Mouse (Mus musculus): ENCODE data around the gene Dffb. TPM values are rescaled to one million over a fixed set of nuclear protein-coding genes. Genes with fewer than 3 reads are reported as not detected.
"Not testable (repeated sequence)": the region's sequence is repeated elsewhere in the genome, so short reads cannot be mapped to it uniquely, and the experiment has no call there.

Gene Dffb
- total and polyA plus RNA-seq, 2 experiments from 2014 or later = 9.7 to 20.8 TPM

DNA sequence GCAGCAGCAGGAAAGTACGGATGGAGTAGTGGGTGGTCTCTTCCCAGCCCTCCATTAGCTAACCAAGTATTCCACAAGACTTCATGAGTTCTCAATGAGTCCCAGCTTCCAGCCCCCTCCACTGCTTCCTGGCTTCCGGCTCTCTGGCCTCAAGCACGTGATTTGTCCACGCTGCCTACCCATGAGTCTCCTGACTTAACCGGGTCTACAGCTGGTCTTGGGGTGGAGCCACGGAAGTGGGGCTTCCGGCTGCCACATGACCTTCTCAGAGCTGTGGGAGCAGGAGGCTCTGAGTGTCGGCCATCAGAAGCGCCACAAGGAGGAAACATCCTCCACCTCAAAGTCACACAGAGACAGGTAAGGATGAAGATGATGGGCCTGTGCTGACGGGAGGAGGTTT, 45.5 kb downstream of the Dffb start:
- no peaks in the 10 kb centered on the region for H3K4me1 ChIP-seq (ENCODE audit: insufficient read depth, low read length)
- no peak for TF ChIP-seq CTCF (IDR thresholded peaks at IDR 0.05)
- ATAC-seq (ENCODE audit: low FRiP score) = no peak
- no peak overlapping the region for H3K9ac ChIP-seq (replicated peaks; ENCODE audit: low read length, poor library complexity, severe bottlenecking)
- H3K27me3 ChIP-seq (ENCODE audit: insufficient read depth, low read length) = no peaks in the 10 kb centered on the region; the same call in 1 of the 2 replicates
- DNase-seq (ENCODE audit: low spot score) = no peak
- no peak overlapping the region for H3K4me2 ChIP-seq (ENCODE audit: low read depth, low read length, poor library complexity, severe bottlenecking)
- H3K27ac ChIP-seq (ENCODE audit: low read depth, low read length) = no peak overlapping the region
- no peaks in the 10 kb centered on the region for H3K36me3 ChIP-seq (ENCODE audit: insufficient read depth, low read length)
- no peaks in the 10 kb centered on the region for H3K9me3 ChIP-seq (ENCODE audit: low read length)
- WGBS = 67% methylated on average over 10 of the region's 10 CpGs
- no peak overlapping the region for H3K4me3 ChIP-seq (ENCODE audit: low read depth, low read length)

- DNase-seq (ENCODE audit: low spot score) (no peak), ATAC-seq (ENCODE audit: low FRiP score) (no peak)
- Histone ChIP-seq H3K4me1 (ENCODE audit: insufficient read depth, low read length) (no peaks in the 10 kb centered on the region), H3K36me3 (ENCODE audit: insufficient read depth, low read length) (no peaks in the 10 kb centered on the region), H3K9me3 (ENCODE audit: low read length) (no peaks in the 10 kb centered on the region), H3K4me3 (ENCODE audit: low read depth, low read length) (no peak overlapping the region), H3K9ac (replicated peaks; ENCODE audit: low read length, poor library complexity, severe bottlenecking) (no peak overlapping the region), H3K27ac (ENCODE audit: low read depth, low read length) (no peak overlapping the region), H3K4me2 (ENCODE audit: low read depth, low read length, poor library complexity, severe bottlenecking) (no peak overlapping the region), H3K27me3 (ENCODE audit: insufficient read depth, low read length) (no peaks in the 10 kb centered on the region; the same call in 1 of the 2 replicates)
- TF ChIP-seq CTCF (IDR thresholded peaks at IDR 0.05) = no peak
- WGBS = 31% methylated on average over 11 of the region's 11 CpGs
Measured at GRCm38 (mm10) chr4:153928772-153929299, 46.1 kb downstream of the Dffb start.

DNA sequence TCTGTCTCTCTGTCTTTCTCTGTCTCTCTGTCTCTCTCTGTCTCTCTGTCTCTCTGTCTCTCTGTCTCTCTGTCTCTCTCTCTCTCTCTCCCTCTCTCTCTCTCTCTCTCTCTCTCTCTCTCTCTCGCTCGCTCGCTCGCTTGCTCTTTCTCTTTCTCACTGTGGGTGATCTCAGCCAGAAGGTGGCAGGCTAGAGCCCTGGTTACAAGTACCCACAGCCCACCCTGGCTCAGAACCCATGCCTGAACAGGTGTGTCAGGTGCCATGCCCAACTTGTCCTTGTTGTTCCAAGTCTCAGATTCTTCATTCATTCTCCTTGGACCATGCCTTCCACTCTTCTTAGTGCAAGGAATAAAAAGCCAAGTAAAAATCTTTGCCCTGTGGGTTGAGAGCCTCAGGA, 52.8 kb downstream of the Dffb start:
- TF ChIP-seq CTCF (IDR thresholded peaks at IDR 0.05) = peak; percentile 34
- WGBS = 47% methylated on average over 4 of the region's 4 CpGs

DNA sequence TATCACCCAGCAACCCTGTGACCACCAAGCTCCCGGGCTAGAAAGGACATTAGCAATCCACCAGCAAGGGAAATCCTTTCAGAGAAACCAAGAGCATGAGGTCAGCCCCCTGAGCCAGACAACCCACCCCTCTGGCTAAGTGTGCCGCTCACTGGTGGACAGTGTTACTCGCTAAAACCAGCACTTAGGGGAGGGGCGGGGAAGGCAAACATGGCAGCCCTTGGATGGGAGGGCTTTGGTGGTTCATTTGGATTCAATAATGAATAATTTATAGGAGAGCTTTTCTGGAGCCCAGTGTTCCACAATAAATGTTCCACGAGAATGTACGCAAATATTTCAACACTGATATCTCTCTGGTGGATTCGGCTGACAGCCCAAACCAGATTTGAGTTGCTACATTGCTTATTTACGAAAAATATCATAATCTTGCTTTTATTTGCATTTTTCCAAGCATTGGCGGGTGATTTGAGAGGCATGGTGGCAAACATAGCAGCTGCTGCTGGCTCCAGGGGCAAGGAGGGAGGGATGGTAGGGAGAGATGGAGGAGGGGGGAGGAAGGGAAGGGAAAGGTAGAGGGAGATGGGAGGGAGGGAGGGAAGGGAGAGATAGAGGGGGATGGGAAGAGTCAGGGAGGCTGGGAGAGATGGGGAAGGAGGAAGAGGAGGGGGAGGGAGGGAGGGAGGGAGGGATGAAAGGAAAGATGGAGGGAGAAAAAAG, 54.3 kb downstream of the Dffb start:
- H3K9me3 ChIP-seq (ENCODE audit: low read length) = no peaks in the 10 kb centered on the region
- TF ChIP-seq CTCF (IDR thresholded peaks at IDR 0.05) = no peak
- WGBS = 29% methylated on average over 9 of the region's 9 CpGs
- ATAC-seq (ENCODE audit: low FRiP score) (peak; percentile 44; the same call in 1 of the 2 replicates), DNase-seq (ENCODE audit: low spot score) (no peak)
- H3K9ac ChIP-seq (replicated peaks; ENCODE audit: low read length, poor library complexity, severe bottlenecking) = no peak overlapping the region
- H3K4me1 ChIP-seq (ENCODE audit: insufficient read depth, low read length) = peaks cover 7% of the 10 kb centered on the region; the same call in 1 of the 2 replicates
- peak overlapping the region; percentile 32; the same call in 1 of the 2 replicates for H3K27ac ChIP-seq (ENCODE audit: low read depth, low read length)
- no peaks in the 10 kb centered on the region; the same call in 1 of the 2 replicates for H3K27me3 ChIP-seq (ENCODE audit: insufficient read depth, low read length)
- H3K4me2 ChIP-seq (ENCODE audit: low read depth, low read length, poor library complexity, severe bottlenecking) = no peak overlapping the region
- no peak overlapping the region for H3K4me3 ChIP-seq (ENCODE audit: low read depth, low read length)
- no peaks in the 10 kb centered on the region for H3K36me3 ChIP-seq (ENCODE audit: insufficient read depth, low read length)

More for the DNA sequence above, 52.8 kb downstream of the Dffb start:
- not testable (repeated sequence) for H3K27me3 ChIP-seq (ENCODE audit: insufficient read depth, low read length); ATAC-seq (ENCODE audit: low FRiP score); H3K27ac ChIP-seq (ENCODE audit: low read depth, low read length); H3K4me3 ChIP-seq (ENCODE audit: low read depth, low read length); DNase-seq (ENCODE audit: low spot score); H3K36me3 ChIP-seq (ENCODE audit: insufficient read depth, low read length); H3K4me2 ChIP-seq (ENCODE audit: low read depth, low read length, poor library complexity, severe bottlenecking); H3K9me3 ChIP-seq (ENCODE audit: low read length); H3K9ac ChIP-seq (replicated peaks; ENCODE audit: low read length, poor library complexity, severe bottlenecking); H3K4me1 ChIP-seq (ENCODE audit: insufficient read depth, low read length)

DNA sequence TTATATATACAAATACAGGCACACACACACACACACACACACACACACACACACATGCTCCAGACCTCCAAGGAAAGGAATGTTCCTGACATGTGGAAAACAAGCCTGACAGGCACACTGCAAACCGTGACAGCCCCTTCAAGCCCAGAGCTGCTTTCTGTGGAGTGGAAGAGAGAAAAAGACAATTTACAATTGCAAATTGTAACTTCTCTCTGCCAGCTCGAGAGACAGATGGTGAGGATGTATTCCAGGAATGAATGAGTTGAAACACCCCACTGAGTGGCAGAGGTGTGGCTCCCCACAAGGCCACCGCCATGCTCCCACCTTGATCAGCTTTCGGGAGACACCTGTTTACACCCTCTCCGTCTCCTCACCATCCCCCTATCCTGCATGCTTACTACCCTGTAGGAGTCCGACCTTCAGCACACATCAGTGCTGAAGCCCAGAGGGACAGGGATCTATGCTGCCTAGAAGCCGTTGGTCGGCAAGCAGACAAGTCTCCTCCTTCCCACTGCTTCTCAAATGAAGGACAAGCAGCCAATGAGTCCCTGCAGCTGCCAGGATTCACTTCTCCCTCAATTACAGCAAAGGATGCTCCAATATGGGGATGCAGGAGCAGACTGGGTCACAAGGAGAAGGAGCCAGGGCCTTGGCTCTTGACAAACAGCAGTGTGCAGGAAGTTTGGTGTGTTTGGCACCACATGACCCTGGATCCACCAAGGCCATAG, 57.0 kb downstream of the Dffb start:
- Histone ChIP-seq H3K36me3 (ENCODE audit: insufficient read depth, low read length) (no peaks in the 10 kb centered on the region), H3K27ac (ENCODE audit: low read depth, low read length) (peak overlapping the region; percentile 39), H3K4me3 (ENCODE audit: low read depth, low read length) (no peak overlapping the region), H3K4me2 (ENCODE audit: low read depth, low read length, poor library complexity, severe bottlenecking) (no peak overlapping the region), H3K9me3 (ENCODE audit: low read length) (no peaks in the 10 kb centered on the region), H3K4me1 (ENCODE audit: insufficient read depth, low read length) (peaks cover 7% of the 10 kb centered on the region; the same call in 1 of the 2 replicates), H3K9ac (replicated peaks; ENCODE audit: low read length, poor library complexity, severe bottlenecking) (no peak overlapping the region), H3K27me3 (ENCODE audit: insufficient read depth, low read length) (no peaks in the 10 kb centered on the region; the same call in 1 of the 2 replicates)
- ATAC-seq (ENCODE audit: low FRiP score) (no peak), DNase-seq (ENCODE audit: low spot score) (peak; percentile 38)
- TF ChIP-seq CTCF (IDR thresholded peaks at IDR 0.05) = no peak
- WGBS = 46% methylated on average over 8 of the region's 8 CpGs

Other genes with a start within 250 kb of the Dffb start
- gene A430005L14Rik, start 17.9 kb downstream of the Dffb start, total RNA-seq (2014; rRNA removed) = 31.3 and 38.4 TPM in 2 replicates
- 46.1 and 50.4 TPM in 2 replicates for gene A430005L14Rik, start 17.9 kb downstream of the Dffb start, polyA plus RNA-seq (2015; fragmentation: Nextera tagmentation; extraction: Ambion mirVana)
- 9.6 and 11.6 TPM in 2 replicates for gene Cep104, start 68 bp upstream of the Dffb start, total RNA-seq (2014; rRNA removed)
- gene Cep104, start 68 bp upstream of the Dffb start, polyA plus RNA-seq (2015; fragmentation: Nextera tagmentation; extraction: Ambion mirVana) = 11.7 and 12.0 TPM in 2 replicates
- gene Lrrc47, start 36.6 kb upstream of the Dffb start, total RNA-seq (2014; rRNA removed) = 24.9 and 28.1 TPM in 2 replicates
- gene Lrrc47, start 36.6 kb upstream of the Dffb start, polyA plus RNA-seq (2015; fragmentation: Nextera tagmentation; extraction: Ambion mirVana) = 15.8 and 22.6 TPM in 2 replicates
- gene Smim1, start 51.1 kb upstream of the Dffb start, total RNA-seq (2014; rRNA removed) = 13.4 and 20.6 TPM in 2 replicates
- 12.9 and 14.6 TPM in 2 replicates for gene Smim1, start 51.1 kb upstream of the Dffb start, polyA plus RNA-seq (2015; fragmentation: Nextera tagmentation; extraction: Ambion mirVana)
- gene Ccdc27, start 67.6 kb upstream of the Dffb start, total RNA-seq (2014; rRNA removed) = not detected in 2 replicates
- not detected in 2 replicates for gene Ccdc27, start 67.6 kb upstream of the Dffb start, polyA plus RNA-seq (2015; fragmentation: Nextera tagmentation; extraction: Ambion mirVana)
- 0.49 and 1.2 TPM in 2 replicates for gene Trp73, start 165.1 kb upstream of the Dffb start, total RNA-seq (2014; rRNA removed)
- gene Trp73, start 165.1 kb upstream of the Dffb start, polyA plus RNA-seq (2015; fragmentation: Nextera tagmentation; extraction: Ambion mirVana) = 0.28 and 0.52 TPM in 2 replicates
- 37.6 and 46.8 TPM in 2 replicates for gene Wrap73, start 167.2 kb upstream of the Dffb start, total RNA-seq (2014; rRNA removed)
- 34.7 and 36.3 TPM in 2 replicates for gene Wrap73, start 167.2 kb upstream of the Dffb start, polyA plus RNA-seq (2015; fragmentation: Nextera tagmentation; extraction: Ambion mirVana)
- 210 and 241 TPM in 2 replicates for gene Tprgl, start 185.5 kb upstream of the Dffb start, total RNA-seq (2014; rRNA removed)
- 227 and 250 TPM in 2 replicates for gene Tprgl, start 185.5 kb upstream of the Dffb start, polyA plus RNA-seq (2015; fragmentation: Nextera tagmentation; extraction: Ambion mirVana)
- gene Megf6, start 195.6 kb upstream of the Dffb start, total RNA-seq (2014; rRNA removed) = 39.4 and 68.0 TPM in 2 replicates
- gene Megf6, start 195.6 kb upstream of the Dffb start, polyA plus RNA-seq (2015; fragmentation: Nextera tagmentation; extraction: Ambion mirVana) = 12.1 and 15.4 TPM in 2 replicates

Measured in midbrain, postnatal 0 days (tissue).